Mouse (Mus musculus) embryo, embryonic 11.5 days (tissue): Measurements from ENCODE around the gene Gsdmc4.
A peak's percentile ranks its signal among the peaks of the same experiment; 100 is the strongest.
"Not testable (repeated sequence)": the region's sequence is repeated elsewhere in the genome, so short reads cannot be mapped to it uniquely, and the experiment has no call there.

Source experiments
- DNase-seq: peaks from one replicate; pipeline ENCODE4 v3.0.0-alpha.2; 2012; ENCODE audit warnings: low read depth, low spot score

Gsdmc4 gene

GRCm38 (mm10) chr15:63912197-63912596, at the start of gene Gsdmc4:
TSS of gene Gsdmc4 (minus strand) at chr15:63912297.
- DNase-seq: not testable (repeated sequence)

GRCm38 (mm10) chr15:63960542-63960941, 48.4 kb upstream of the Gsdmc4 start:
- no peak for DNase-seq

DNA sequence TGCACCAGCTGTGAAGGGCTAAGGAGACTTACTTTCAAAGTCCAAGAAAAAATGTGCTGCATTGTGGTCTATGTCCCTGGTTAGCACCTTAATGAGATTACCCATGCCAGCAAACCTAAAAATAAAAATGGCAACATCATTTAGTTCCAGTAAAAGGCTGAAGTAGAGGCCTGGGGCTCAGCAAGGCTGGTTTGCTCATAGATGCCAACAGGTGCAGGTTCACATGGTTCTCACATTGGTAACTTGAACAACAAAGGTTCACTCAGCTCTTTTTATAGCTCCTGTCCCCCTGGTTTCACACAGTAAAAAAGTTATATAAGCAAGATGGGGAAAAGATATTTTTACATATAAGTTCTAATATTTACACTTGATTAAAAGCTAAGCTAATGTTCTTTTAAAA, 45.5 kb upstream of the Gsdmc4 start:
- DNase-seq: no peak

GRCm38 (mm10) chr15:63953256-63953655, 41.2 kb upstream of the Gsdmc4 start:
- no peak for DNase-seq

- no peak for DNase-seq
Observed at GRCm38 (mm10) chr15:63941221-63941620, 29.1 kb upstream of the Gsdmc4 start.

DNA sequence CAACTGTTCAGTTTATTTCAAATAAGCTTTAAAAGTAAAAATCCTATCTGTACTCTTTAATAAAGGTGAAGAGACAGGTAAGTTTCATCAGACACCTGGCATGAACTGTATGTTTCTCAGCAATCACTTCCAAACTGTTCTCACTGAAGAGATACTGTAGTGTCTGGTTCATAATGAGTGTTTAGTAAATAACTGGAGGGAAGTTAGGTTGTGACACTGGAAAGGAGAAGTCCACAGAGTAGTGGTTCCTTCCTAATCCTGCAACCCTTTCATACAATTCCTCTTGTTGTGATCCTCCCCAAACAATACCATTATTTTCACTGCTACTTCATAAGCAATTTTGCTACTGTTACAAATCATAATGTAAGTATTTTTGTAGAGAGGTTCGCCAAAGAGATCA, 20.6 kb upstream of the Gsdmc4 start:
- DNase-seq: no peak

DNA sequence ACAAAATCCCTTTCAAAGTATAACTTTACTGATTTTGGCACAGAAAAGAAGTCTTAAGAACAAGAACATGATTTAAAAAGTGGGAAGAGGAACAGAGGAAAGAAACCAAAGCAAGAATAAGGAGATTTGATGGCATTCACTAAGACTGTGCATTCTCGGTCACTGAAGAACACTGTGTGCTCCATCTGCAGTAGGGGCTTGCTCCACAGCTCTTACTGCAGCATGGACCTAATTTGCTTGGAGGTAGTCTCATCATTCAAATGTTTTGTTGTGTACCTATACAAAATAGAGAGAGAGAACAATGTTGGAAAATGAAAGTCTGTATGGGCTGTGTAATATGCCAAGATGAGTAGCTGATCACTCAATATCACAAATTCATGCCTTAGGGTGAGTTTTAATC, 19.3 kb upstream of the Gsdmc4 start:
- DNase-seq: no peak

GRCm38 (mm10) chr15:63930107-63931041, 18.3 kb upstream of the Gsdmc4 start:
- DNase-seq: no peak

DNA sequence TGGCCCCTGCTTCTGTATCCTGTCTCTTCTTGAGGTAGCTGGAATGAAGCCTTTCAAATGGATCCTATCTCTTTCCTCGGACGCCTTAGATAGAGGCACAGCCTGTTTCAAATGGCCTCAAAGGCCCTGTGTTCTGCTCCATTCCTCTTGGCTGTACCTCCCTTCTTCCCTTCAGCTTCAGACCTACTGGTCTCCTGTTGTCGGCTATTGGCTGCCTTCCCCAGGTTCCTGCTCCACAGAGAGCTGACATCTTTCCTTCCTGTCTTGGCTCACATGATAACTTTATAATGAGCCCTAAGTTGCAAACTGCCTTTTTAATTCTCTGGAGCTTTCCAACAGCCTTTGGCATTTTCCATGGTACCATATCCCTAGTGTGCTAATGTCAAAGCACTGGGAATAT, 14.1 kb upstream of the Gsdmc4 start:
- no peak for DNase-seq

GRCm38 (mm10) chr15:63924484-63924883, 12.4 kb upstream of the Gsdmc4 start:
- DNase-seq: no peak

- not testable (repeated sequence) for DNase-seq
Observed at GRCm38 (mm10) chr15:63921618-63922017, 9.5 kb upstream of the Gsdmc4 start.

GRCm38 (mm10) chr15:63919728-63920127, 7.6 kb upstream of the Gsdmc4 start:
- DNase-seq: not testable (repeated sequence)

- not testable (repeated sequence) for DNase-seq
Observed at GRCm38 (mm10) chr15:63916584-63916983, 4.5 kb upstream of the Gsdmc4 start.

DNA sequence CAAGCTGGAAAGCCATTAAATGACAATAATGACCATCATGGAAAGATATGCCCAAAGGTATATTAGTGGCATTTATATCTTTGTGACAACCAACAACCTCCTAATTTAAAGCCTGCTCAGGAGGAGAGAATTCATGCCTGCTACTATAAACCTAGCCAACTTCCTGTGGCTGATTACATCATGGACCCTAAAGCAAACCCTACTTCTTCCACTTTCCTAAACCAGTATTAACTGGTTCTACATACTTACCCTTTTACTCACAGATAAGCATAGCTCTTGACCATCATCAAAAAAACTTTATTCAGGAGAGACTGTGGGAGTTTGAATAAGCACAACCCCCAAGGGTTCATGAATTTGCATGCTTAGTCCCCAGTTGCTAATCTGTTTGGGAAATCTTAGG, 2.2 kb downstream of the Gsdmc4 start:
- DNase-seq: not testable (repeated sequence)

GRCm38 (mm10) chr15:63895560-63896353, 16.3 kb downstream of the Gsdmc4 start:
- peak; percentile 9 for DNase-seq

- DNase-seq: not testable (repeated sequence)
Observed at GRCm38 (mm10) chr15:63888440-63888839, 23.7 kb downstream of the Gsdmc4 start.

GRCm38 (mm10) chr15:63887949-63888348, 24.1 kb downstream of the Gsdmc4 start:
- DNase-seq: not testable (repeated sequence)

DNA sequence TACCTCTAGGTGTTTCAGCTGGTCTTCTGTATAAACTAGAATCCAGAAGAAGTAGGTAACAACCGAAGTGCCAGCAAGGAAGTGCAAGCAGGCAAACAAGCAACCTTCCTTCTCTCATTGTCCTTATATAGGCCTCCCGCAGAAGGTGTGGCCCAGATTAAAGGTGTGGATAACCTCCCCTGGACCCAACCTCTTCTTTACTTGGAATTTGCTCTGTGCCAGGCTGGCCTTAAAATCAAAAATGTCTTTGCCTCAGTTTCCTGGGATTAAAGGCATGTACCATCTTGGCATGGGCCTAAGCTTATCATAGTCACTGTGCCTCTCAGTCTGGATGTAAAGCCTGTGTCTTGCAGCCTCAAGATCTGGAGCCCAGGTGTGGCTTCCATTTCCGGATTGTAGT, 33.6 kb downstream of the Gsdmc4 start, which contains the start of gene Gsdmc3:
TSS of gene Gsdmc3 (minus strand) at position 101 of the 400 bp plus-strand sequence.
- not testable (repeated sequence) for DNase-seq

DNA sequence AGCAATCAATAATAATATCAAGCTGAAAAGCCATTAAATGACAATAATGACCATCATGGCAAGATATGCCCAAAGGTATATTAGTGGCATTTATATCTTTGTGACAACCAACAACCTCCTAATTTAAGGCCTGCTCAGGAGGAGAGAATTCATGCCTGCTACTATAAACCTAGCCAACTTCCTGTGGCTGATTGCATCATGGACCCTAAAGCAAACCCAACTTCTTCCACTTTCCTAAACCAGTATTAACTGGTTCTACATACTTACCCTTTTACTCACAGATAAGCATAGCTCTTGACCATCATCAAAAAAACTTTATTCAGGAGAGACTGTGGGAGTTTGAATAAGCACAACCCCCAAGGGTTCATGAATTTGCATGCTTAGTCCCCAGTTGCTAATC, 35.9 kb downstream of the Gsdmc4 start:
- DNase-seq: not testable (repeated sequence)

GRCm38 (mm10) chr15:63861965-63862364, 50.1 kb downstream of the Gsdmc4 start:
- DNase-seq: peak; percentile 1
